Mouse (Mus musculus): ENCODE measurements around the gene Panx1.

DNA sequence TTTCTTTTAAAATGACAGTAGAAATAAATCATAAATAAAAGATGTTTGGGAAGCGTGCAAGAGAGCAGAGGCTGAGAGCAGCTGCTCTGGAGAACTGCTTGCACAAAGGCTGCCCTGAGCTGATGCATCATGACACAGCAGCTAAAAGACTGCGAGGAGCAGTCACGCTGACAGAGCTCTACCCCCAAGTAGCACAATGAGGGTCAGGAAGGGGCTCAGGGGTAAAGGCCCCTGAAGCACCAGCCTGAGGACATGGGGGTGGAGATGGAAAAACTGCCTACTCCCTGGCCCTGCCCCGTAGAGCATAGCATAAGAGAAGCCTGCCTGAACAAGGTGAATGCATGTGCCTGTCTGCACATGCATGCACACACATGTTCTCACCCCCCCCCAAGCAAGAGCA, 8.5 kb downstream of the Panx1 start:
- TF ChIP-seq CTCF (conservative IDR thresholded peaks at IDR 0.05 in 1 of 2, IDR thresholded peaks at IDR 0.05 in 1 of 2; ENCODE audit: low read depth in 2 of 2, low read length in 2 of 2) (no peak), E2F4 (IDR thresholded peaks at IDR 0.05; ENCODE audit: insufficient replicate concordance, low read depth, low read length) (no peak), SIN3A (IDR thresholded peaks at IDR 0.05; ENCODE audit: low read length) (no peak), CHD2 (IDR thresholded peaks at IDR 0.05; ENCODE audit: low read length) (no peak), UBTF (IDR thresholded peaks at IDR 0.05; ENCODE audit: low read depth, low read length) (no peak), EP300 (IDR thresholded peaks at IDR 0.05; ENCODE audit: low read length) (no peak), MAX (IDR thresholded peaks at IDR 0.05; ENCODE audit: low read length) (no peak), POLR2A (IDR thresholded peaks at IDR 0.05; ENCODE audit: low read depth, low read length) (no peak)
